Mouse (Mus musculus): ENCODE results near the gene Ccdc85c.

DNA sequence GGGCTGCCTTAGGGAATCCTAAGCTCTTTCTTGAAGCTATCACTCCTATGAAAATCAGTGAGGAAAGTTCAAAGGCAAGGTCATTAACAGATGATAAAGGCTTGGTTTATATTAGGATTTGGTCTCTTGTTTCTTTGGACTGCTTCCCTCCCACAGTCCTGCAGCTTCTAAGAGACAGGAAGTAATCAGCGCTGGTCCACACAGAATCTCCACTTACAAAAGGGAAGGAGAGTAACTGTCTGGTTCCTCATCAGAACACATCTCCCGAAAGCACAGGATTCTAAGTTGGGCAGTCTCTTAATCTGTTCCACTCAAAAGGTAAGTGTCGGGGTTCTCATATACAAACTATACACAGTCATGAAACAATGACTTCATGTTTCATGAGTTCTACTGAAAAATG, 106.3 kb downstream of the Ccdc85c start:
- TF ChIP-seq CTCF (IDR thresholded peaks at IDR 0.05; ENCODE audit: low read depth) (no peak), EP300 (optimal IDR thresholded peaks at IDR 0.05) (no peak)

Data from stomach, postnatal 0 days (tissue).